Mouse (Mus musculus): ENCODE measurements around the gene 3110040M04Rik.

GRCm38 (mm10) chr1:151214862-151215261, 10.9 kb downstream of the 3110040M04Rik start:
- TF ChIP-seq CTCF (IDR thresholded peaks at IDR 0.05; ENCODE audit: insufficient read depth, low read depth, low read length) (no peak), POLR2A (IDR thresholded peaks at IDR 0.05; ENCODE audit: insufficient read depth, low read depth, low read length) (no peak)

Data from olfactory bulb, adult 2 months (tissue).